Mouse (Mus musculus) right cerebral cortex, postnatal 10 days (tissue): ENCODE data around the gene Gaa.
"Not testable (repeated sequence)": the region's sequence is repeated elsewhere in the genome, so short reads cannot be mapped to it uniquely, and the experiment has no call there.

ENCODE experiments used
- DNase-seq, 2 experiments: peaks; one replicate each; pipeline ENCODE4 v3.0.0; 2021; ENCODE audit warnings: low spot score in 2 of 2

Gene Gaa

GRCm38 (mm10) chr11:119252854-119253541 is 14.7 kb upstream of the Gaa start:
- DNase-seq, result peak in 1 of 2 experiments; percentile 65

- DNase-seq, result not testable (repeated sequence)
Measured at GRCm38 (mm10) chr11:119256557-119256956, 11.1 kb upstream of the Gaa start.

DNA sequence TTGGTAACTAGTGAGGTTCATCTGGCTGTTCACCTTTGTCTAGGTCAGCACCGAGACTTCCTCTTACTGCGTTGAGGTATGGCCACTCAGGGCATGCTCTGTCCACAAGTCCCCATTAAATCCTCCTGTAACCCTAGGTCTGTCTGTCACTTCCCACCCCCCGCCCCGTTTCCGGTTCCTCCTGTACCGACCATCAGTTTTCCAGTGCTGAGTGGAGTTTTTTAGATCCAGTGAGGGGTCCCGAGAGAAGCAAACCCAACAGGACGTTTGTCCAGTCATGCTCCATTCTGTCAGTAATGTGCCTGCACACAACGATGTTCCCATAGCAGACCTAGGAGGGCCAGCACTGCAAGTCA is 9.5 kb upstream of the Gaa start:
- no peak for DNase-seq

DNA sequence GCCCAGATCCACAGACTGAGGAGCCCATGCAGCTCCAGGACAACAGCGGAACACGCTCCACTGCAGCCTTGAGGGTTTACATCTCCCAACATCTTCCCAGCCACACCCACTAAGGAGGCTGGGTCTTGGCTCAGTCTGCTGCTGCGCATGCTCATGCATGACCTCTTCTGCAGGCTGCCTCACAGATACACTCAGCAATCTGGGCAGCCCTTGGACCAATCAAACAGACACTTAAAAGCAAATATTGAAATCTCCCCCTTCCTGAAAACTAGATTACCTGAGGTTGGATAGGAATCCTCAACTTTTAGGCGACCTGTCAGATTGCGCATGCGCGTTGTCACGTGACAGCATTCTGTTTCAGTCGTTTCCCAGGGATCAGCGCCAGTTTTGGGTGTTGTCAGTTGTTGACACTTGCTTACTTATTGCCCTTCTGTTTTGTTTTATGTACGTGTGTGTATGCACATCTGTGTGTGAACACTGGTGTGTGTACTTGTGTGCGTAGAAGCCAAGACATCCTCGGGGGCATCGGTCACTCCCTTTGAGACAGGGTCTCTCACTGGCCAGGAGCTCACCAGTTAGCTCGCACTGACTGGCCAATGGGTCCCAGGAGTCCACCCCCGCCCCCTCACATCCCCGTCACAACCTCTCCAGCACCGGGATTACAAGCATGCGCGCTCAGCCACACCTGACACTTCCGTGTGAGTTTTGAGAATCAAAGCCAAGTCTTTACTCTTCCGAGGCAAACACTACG is 8.9 kb upstream of the Gaa start:
- DNase-seq, result peak; percentile 74 to 77

- no peak for DNase-seq
Measured at GRCm38 (mm10) chr11:119259977-119260376, 7.7 kb upstream of the Gaa start.

- no peak for DNase-seq
Measured at GRCm38 (mm10) chr11:119264413-119264812, 3.3 kb upstream of the Gaa start.

GRCm38 (mm10) chr11:119265811-119266210 is 1.9 kb upstream of the Gaa start:
- DNase-seq, result no peak

- peak; percentile 78 to 80 for DNase-seq
Measured at GRCm38 (mm10) chr11:119267241-119267674, 429 bp upstream of the Gaa start.

- peak; percentile 77 to 88 for DNase-seq
Measured at GRCm38 (mm10) chr11:119268557-119269195, 989 bp downstream of the Gaa start.

GRCm38 (mm10) chr11:119272492-119272891 is 4.8 kb downstream of the Gaa start:
- DNase-seq, result not testable (repeated sequence)

DNA sequence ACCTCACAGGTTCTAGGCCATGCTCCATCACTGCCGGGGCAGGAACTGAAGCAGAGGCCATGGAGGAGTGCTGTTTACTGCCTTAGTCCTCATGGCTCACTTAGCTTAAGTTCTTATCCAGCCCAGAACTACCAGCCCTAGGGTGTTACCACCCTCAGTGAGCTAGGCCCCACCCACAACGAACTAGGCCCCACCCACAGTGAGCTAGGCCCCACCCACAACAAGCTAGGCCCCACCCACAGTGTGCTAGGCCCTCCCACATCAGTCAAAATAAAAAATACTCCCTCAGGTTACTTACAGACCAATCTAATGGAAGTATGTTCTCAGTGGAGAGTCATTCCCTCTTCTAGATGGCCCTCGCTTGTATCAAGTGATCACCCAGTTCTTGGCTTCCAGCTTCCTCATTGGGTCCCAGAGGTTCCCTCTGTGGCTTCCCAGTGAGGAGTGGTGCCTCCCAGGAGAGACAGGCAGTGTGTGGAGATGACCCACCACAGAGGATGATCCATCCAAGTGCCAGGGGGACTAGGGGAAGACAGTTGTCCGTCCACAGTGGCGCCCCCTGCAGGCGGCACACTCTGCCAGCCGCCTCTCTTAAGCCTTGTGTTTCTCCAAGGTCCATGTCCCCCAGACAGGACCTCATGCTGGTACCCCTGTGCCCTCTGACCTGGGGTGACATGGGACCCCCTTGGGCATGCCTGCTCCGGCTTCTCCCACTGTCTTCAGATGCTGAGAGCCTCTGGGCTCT is 5.7 kb downstream of the Gaa start:
- DNase-seq, result no peak

DNA sequence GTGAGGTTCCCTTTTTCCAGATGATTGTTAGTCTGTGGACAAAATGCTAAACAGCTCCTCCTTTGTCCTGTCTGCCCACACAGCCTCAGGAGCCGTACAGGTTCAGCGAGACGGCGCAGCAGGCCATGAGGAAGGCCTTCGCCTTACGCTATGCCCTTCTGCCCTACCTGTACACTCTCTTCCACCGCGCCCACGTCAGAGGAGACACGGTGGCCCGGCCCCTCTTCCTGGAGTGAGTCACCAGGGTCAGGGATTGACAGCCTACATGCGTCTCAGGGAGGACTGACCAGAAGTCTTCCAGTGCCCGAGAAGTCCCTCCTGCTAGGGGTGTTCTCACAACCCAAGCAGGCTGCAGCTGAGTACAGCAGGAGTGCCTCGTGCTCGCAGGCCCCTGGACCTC is 13.3 kb downstream of the Gaa start:
- DNase-seq, result no peak

DNA sequence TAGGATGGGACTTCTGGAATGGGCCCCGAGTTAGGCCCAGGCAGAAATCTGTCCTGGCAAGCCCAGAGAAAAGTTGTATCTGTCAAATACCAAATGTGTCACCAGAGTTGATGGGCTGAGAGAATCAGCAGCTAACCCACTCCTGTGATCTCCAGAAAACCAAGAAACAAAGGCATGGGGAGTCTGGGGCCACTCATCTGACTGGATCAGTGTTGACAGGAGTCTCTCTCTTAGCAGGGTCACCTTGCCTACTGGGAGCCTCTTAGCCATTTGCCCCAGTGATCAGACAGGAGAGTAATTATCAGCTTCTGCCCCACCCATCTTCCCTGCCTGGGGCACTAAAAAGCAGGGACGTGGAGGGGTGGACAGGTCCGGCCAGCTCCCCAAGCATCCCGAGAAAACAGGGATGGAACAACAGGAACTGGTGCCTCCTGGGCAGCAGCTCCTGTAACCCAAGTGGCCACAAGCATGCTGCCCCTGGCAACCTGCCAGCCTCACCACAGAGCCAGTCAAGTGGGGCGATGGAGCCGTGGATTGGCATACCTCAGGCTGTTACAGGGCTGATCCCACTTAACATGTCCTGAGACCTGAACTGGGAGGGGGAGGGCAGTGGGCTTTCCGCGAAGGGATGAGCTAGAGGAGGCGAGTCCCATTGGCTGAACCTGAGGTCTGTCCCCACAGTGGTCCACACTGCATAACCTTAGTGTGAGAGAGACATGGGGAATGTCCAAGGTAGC is 18.3 kb downstream of the Gaa start:
- no peak for DNase-seq

DNA sequence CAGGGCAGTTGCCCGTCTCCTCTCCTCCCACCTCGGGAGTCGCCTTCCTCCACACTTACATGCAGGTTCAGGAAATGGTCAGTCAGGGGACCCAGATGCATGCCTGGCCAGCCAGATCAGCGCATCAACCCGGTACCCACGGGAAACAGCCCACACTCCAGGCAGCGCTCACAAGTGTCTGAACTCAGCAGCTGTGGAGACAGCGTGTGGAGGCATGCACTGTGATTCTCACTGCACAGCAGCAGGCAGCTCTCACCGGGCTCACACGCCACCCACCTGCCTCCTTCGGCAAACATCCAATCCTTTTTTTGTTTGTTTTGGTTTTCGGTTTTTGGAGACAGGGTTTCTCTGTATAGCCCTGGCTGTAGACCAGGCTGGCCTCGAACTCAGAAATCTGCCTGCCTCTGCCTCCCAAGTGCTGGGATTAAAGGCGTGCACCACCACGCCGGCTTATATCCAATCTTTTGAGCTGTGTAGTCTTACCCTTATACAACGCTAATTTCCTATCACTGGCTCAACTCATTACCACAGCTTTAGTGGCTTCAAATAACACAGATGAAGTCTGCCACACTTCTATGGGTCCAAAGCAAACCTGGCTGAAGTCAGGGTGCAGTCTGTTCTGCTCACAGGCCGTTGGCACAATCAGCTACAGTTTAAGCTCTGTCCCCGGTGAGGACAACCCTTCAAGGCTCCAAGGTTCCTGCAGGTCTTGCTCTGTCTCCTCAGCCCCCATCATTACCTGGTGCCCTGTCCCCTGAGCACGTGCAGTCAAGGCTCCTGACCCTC is 19.7 kb downstream of the Gaa start:
- DNase-seq, result no peak

GRCm38 (mm10) chr11:119292861-119293260 is 25.2 kb downstream of the Gaa start:
- DNase-seq, result not testable (repeated sequence)

DNA sequence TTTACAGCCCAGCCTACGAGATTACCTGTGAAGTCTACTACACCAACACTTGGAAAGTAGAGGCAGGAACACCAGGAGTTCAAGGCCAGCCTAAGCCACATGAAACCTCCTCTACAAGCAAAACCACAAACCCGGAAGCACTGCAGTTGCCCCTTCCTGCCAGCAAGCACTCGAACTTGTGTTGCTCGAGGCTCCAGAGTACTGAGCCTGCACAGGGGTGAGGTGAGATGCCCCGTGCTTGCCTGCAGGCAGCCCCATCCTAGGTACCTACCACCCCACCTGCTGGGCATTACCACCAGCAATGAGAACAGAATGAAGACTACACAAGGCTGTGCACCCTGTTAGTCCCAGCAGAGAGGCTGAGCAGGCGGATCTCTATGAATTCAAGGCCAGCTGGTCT is 30.3 kb downstream of the Gaa start:
- no peak for DNase-seq

DNA sequence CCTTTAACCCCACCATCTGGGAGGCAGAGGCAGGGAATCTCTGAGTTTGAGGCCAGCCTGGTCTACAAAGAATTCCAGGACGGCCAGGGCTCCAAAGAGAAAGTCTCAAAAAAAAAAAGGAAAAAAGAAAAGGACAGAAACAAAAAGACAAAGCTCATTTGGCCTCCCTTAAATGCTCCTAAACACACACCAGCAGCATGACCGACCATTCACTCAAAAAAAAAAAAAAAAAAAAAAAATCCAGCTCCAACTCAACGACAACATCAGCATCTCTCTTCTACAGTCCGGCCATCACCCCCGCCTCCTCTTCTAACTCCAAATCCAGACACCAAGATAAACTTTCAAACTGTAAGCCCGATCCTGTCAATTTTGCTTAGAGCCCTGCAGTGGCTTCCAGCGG is 31.2 kb downstream of the Gaa start:
- DNase-seq, result peak in 1 of 2 experiments; percentile 18

- DNase-seq, result peak; percentile 95 to 97
Measured at GRCm38 (mm10) chr11:119299391-119300245, 31.9 kb downstream of the Gaa start, which contains the start of gene Eif4a3. TSS of gene Eif4a3 (minus strand) at chr11:119300089.

DNA sequence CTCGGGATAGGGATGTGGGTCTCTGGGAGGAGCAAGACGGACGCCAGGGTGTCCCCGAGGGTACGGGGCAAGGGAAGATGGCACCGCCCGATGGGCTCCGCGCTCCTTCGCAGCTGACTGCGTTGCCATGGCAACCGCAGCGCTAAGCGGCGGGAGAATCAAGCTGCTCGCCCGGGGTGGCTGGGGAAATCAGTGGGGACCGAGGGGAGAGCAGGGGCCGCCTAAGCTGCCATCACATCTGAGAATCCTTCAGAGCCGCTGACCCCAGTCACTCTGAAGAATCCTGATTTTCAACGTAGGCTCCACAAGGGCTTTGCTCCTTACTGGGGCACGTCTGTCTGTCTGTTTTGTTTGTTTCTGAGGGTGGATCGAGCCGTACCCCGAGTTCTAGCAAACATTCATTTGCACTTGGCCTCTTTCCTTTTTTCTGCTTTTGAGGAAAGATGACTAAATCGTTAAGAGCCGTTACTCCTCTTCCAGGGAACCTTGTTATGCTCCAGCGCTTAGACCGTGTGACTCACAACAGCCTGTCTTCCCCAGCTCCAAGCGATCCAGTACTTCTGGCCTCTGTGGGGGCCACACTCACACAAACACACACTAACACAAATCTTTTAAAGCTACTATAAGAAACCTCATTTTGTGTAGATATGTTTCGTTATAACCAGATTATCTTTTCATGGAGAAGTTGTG is 32.7 kb downstream of the Gaa start:
- DNase-seq, result peak in 1 of 2 experiments; percentile 30
